Mouse (Mus musculus) spleen, adult 2 months (tissue): ENCODE measurements around the gene Gimap5.

Experiments
- CTCF ChIP-seq: fragments of 200-500 bp; IDR thresholded peaks from 2 replicates; pipeline ENCODE4 v1.5.1; 2011; ENCODE audit warnings: mild to moderate bottlenecking, inconsistent platforms; ENCODE audit not compliant: insufficient read depth, insufficient read length, insufficient replicate concordance; ENCODE audit errors: extremely low read depth
- POLR2A ChIP-seq: fragments of 200-500 bp; IDR thresholded peaks from 2 replicates; pipeline ENCODE4 v1.6.1; 2011; ENCODE audit warnings: low read depth, low read length, inconsistent platforms

GRCm38 (mm10) chr6:48742422-48743351, 3.3 kb upstream of the Gimap5 start:
- TF ChIP-seq POLR2A = no peak
- TF ChIP-seq CTCF = no peak
